Mouse (Mus musculus): ENCODE data around the gene Pcdh11x. TPM values are rescaled to one million over a fixed set of nuclear protein-coding genes. Genes with fewer than 3 reads are reported as not detected.
"Not testable (repeated sequence)": the region's sequence is repeated elsewhere in the genome, so short reads cannot be mapped to it uniquely, and the experiment has no call there.

The Pcdh11x gene
- polyA plus RNA-seq, 1 experiment from 2014 or later = 11.0 TPM

DNA sequence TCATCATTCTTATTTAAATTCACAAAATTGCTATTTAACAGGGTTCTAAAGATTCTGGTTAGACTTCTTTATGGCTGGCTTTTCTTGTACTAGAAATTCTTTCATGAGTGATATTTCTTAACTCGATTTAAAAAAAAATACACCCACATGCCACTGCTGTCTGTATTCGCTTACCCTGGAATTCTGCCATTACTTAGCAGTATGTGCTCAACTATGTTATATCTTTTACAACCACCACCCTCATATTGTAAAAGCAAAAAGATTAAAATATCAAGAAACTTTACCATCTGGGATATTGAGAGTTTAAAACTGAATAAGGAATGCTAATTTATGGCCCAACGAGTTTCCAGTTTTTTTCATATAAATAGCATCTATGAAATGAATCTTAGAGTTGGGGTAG, 234.9 kb downstream of the Pcdh11x start:
- Histone ChIP-seq H3K27me3 (no peaks in the 10 kb centered on the region), H3K36me3 (no peaks in the 10 kb centered on the region), H3K4me2 (no peak overlapping the region), H3K9me3 (no peaks in the 10 kb centered on the region), H3K4me3 (no peak overlapping the region), H3K27ac (no peak overlapping the region), H3K4me1 (no peaks in the 10 kb centered on the region), H3K9ac (no peak overlapping the region)
- 70% methylated on average over 3 of the region's 3 CpGs for WGBS
- no peak for ATAC-seq (ENCODE audit: insufficient number of reproducible peaks, low FRiP score, low TSS enrichment, low read depth)

DNA sequence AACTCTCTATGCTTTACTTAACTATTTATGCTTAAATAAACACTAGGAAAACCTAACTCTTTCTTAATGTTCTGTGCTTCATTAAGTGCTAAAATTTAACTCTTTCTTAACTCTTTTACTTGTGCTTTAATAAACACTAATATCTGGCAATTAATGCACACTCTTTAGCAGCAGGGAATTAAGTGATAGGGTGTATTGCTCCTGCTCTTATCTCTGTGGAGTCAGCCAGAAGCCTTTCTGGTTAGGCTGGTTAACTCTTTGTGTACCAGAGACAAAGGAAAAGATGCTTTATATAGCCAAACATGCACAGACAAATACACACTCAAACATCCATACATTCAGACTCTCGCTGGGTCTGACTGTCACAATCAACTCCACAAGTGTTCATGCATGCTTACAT, 309.2 kb downstream of the Pcdh11x start:
- Histone ChIP-seq H3K36me3 (no peaks in the 10 kb centered on the region), H3K27me3 (no peaks in the 10 kb centered on the region), H3K27ac (no peak overlapping the region), H3K9me3 (no peaks in the 10 kb centered on the region), H3K4me2 (no peak overlapping the region), H3K9ac (no peak overlapping the region), H3K4me3 (no peak overlapping the region), H3K4me1 (no peaks in the 10 kb centered on the region)
- no peak for ATAC-seq (ENCODE audit: insufficient number of reproducible peaks, low FRiP score, low TSS enrichment, low read depth)
- WGBS = 85% methylated on average over 1 of the region's 1 CpGs

DNA sequence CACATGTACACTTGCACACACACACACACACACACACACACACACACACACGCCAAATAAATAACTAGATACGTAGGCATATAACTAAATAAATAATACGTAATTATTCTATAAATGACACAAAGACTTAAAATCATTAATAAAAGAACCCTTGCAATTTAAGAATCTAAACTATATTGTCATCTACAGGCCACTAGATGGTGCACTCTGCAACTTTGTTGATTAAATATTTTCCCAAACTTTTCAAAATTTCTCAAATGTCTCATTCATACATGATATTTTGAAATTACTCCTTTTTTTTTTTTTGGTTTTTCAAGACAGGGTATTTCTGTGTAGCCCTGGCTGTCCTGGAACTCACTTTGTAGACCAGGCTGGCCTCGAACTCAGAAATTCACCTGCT, 328.4 kb downstream of the Pcdh11x start:
- no peaks in the 10 kb centered on the region for H3K36me3 ChIP-seq
- no peaks in the 10 kb centered on the region for H3K27me3 ChIP-seq
- no peak overlapping the region for H3K9ac ChIP-seq
- no peak overlapping the region for H3K27ac ChIP-seq
- 49% methylated on average over 4 of the region's 4 CpGs for WGBS
- no peak overlapping the region for H3K4me2 ChIP-seq
- no peaks in the 10 kb centered on the region for H3K4me1 ChIP-seq
- ATAC-seq (ENCODE audit: insufficient number of reproducible peaks, low FRiP score, low TSS enrichment, low read depth) = no peak
- H3K4me3 ChIP-seq = no peak overlapping the region
- H3K9me3 ChIP-seq = no peaks in the 10 kb centered on the region

DNA sequence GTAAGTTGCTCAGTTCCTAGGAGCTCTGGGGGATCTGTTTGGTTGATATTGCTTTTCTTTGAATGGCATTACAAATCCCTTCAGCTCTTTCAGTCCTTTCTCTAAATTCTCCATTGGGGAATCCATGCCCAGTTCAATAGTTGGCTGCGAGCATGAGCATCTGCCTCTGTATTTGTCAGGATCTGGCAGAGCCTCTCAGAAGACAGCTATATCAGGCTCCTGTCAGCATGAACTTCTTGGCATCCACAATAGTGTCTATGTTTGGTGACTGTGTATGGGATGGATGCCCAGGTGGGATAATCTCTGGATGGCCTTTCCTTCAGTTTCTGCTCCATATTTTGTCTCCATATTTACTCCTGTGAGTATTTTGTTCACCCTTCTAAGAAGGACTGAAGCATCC, 380.2 kb downstream of the Pcdh11x start:
- WGBS = 96% methylated on average over 1 of the region's 1 CpGs

DNA sequence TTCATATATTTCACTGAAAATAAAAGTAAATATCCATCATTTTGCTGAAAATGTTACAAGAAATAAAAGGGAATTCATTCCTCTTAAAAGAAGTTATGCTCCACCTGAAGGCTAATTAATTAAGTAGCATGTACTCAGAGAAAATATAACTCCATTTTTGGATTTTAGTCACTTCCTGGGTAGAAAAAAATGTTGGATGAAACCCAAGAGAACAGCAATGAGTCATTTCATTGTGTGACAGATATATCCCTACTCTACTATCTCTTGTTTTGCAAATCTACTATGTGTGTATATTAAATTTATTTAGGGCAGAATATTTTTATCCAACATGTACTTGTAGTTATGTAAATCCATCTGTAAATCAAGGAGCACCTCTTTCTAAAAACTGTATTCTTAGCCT, 444.1 kb downstream of the Pcdh11x start:
- Histone ChIP-seq H3K9me3 (no peaks in the 10 kb centered on the region), H3K4me2 (no peak overlapping the region), H3K27ac (no peak overlapping the region), H3K27me3 (no peaks in the 10 kb centered on the region), H3K4me1 (no peaks in the 10 kb centered on the region), H3K4me3 (no peak overlapping the region), H3K36me3 (no peaks in the 10 kb centered on the region), H3K9ac (no peak overlapping the region)
- ATAC-seq (ENCODE audit: insufficient number of reproducible peaks, low FRiP score, low TSS enrichment, low read depth) = no peak

More for the DNA sequence above, 380.2 kb downstream of the Pcdh11x start:
- not testable (repeated sequence) for H3K9ac ChIP-seq; H3K4me3 ChIP-seq; H3K27ac ChIP-seq; H3K36me3 ChIP-seq; H3K4me1 ChIP-seq; H3K4me2 ChIP-seq; H3K9me3 ChIP-seq; H3K27me3 ChIP-seq; ATAC-seq (ENCODE audit: insufficient number of reproducible peaks, low FRiP score, low TSS enrichment, low read depth)

DNA sequence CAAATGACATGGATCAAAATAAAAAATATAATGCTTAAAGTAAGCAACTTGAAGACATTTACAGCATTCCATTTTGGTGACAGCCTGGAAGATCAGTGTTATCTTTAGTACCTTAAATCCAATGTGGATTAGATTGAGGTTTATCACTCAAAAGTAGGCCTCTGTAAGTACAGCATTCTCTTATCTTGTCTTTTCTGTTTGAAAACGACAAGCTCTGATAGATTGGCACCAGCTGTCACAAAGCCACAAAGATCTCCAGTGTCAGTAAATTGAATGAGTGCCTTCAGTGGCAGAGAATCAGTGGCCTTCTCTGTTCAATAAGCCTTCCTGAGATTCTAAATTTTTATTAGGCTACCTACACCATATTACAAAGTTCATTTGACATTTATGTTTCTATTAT, 445.7 kb downstream of the Pcdh11x start:
- Histone ChIP-seq H3K9ac (no peak overlapping the region), H3K27ac (no peak overlapping the region), H3K36me3 (no peaks in the 10 kb centered on the region), H3K4me1 (no peaks in the 10 kb centered on the region), H3K9me3 (no peaks in the 10 kb centered on the region), H3K27me3 (no peaks in the 10 kb centered on the region), H3K4me2 (no peak overlapping the region), H3K4me3 (no peak overlapping the region)
- WGBS = 22% methylated on average over 1 of the region's 1 CpGs
- ATAC-seq (ENCODE audit: insufficient number of reproducible peaks, low FRiP score, low TSS enrichment, low read depth) = no peak

DNA sequence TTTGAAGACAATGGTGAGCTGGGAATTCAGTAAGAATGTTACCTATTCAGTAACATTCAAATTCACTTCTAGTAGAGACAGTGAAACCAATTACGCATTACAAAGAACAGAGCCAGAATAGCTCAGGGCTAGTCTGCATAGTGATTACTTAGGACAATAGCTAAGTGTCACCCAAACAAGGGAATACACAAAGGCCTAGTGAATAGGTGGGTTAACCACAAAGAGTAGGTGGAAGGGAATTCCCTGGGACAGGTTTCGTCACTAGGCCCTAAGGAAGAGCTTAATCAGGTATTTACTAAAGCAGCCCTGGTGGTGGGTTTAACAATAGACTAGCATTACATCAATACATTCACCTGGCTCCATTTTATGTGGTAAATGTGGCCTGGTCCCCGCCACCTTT, 654.5 kb downstream of the Pcdh11x start:
- 87% methylated on average over 3 of the region's 3 CpGs for WGBS
- no peak overlapping the region for H3K9ac ChIP-seq
- H3K27ac ChIP-seq = no peak overlapping the region
- no peaks in the 10 kb centered on the region for H3K4me1 ChIP-seq
- ATAC-seq (ENCODE audit: insufficient number of reproducible peaks, low FRiP score, low TSS enrichment, low read depth) = no peak
- no peak overlapping the region for H3K4me3 ChIP-seq
- H3K27me3 ChIP-seq = no peaks in the 10 kb centered on the region
- no peaks in the 10 kb centered on the region for H3K9me3 ChIP-seq
- H3K36me3 ChIP-seq = no peaks in the 10 kb centered on the region
- H3K4me2 ChIP-seq = no peak overlapping the region

Other genes starting within 250 kb of the Pcdh11x start
- not detected in 2 replicates for gene H2afb3, start 22.8 kb downstream of the Pcdh11x start, polyA plus RNA-seq (2015; fragmentation: Nextera tagmentation; extraction: Ambion mirVana)

Measured in limb, embryonic 15.5 days (tissue).